Mouse (Mus musculus) limb, embryonic 13.5 days (tissue): ENCODE results near the gene Acan. TPM values are rescaled to one million over a fixed set of nuclear protein-coding genes. Genes with fewer than 3 reads are reported as not detected.

Source experiments
- ATAC-seq: fragments of 200-750 bp; cut with Nextera tagmentation; 2 replicates; pipeline ENCODE4 v1.8.0; 2017; ENCODE audit warnings: low read depth, moderate number of reproducible peaks, moderate TSS enrichment; ENCODE audit not compliant: low FRiP score
- H3K27ac ChIP-seq: fragments of 300-500 bp; sonication (generic); 2 replicates; pipeline ENCODE4 v1.5.1; 2015; ENCODE audit warnings: inconsistent platforms, mild to moderate bottlenecking, moderate library complexity
- H3K27me3 ChIP-seq: fragments of 300-500 bp; sonication (generic); 2 replicates; pipeline ENCODE4 v1.6.1; 2015; ENCODE audit warnings: mild to moderate bottlenecking, inconsistent platforms
- H3K36me3 ChIP-seq: fragments of 300-500 bp; sonication (generic); 2 replicates; pipeline ENCODE4 v1.6.1; 2015; ENCODE audit warnings: inconsistent platforms, mild to moderate bottlenecking, moderate library complexity
- H3K4me1 ChIP-seq: fragments of 300-500 bp; sonication (generic); 2 replicates; pipeline ENCODE4 v1.6.1; 2015; ENCODE audit warnings: inconsistent platforms
- H3K4me2 ChIP-seq: fragments of 300-500 bp; sonication (generic); replicated peaks from 2 replicates; pipeline ENCODE4 v1.6.1; 2015; ENCODE audit warnings: inconsistent platforms, mild to moderate bottlenecking, moderate library complexity
- H3K4me3 ChIP-seq: fragments of 300-500 bp; sonication (generic); 2 replicates; pipeline ENCODE4 v1.5.1; 2015; ENCODE audit warnings: moderate library complexity, mild to moderate bottlenecking, inconsistent platforms
- H3K9ac ChIP-seq: fragments of 300-500 bp; sonication (generic); 2 replicates; pipeline ENCODE4 v1.6.1; 2015; ENCODE audit warnings: mild to moderate bottlenecking, inconsistent platforms
- H3K9me3 ChIP-seq: fragments of 300-500 bp; sonication (generic); 2 replicates; pipeline ENCODE4 v1.6.1; 2016; ENCODE audit warnings: inconsistent platforms
- WGBS: fragments of 180-500 bp; shearing (Covaris S2); methylation state at CpG from one replicate; pipeline ENCODE4 v1.1.7; 2015; 5-methylcytosine and 5-hydroxymethylcytosine counted together
- polyA plus RNA-seq: library from polyadenylated mRNA; unstranded; fragments of >200 nt; fragmentation: Nextera tagmentation; extraction: Ambion mirVana; gene quantifications from 2 replicates; pipeline ENCODE4 v1.2.1, GENCODE M21; 2015

Acan gene
- polyA plus RNA-seq, result 35.1 and 41.5 TPM in 2 replicates

DNA sequence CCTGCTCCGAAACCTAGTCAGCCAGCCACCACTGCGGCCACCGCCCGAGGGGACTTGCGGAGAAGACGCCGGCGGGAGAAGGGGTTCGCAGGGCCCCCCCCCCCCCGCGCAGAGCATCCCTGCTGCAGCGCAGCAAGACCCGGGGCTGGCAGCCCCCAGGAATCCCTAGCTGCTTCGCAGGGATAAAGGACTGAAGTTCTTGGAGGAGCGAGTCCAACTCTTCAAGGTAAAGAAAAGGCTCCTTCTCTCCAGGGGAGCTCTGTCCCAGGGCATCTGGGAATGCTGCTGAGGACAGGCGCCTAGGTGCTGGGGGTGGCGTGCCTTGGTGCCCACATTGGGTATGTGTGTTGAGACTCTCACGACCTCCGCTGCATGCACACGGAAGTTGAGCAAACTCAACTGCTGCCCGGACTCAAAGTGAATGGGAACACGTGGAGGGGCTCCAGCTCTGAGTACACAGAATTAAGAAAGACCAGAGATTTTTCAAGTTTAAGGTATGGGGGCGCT lies at the start of gene Acan:
TSS of gene Acan (plus strand) at position 101 of the 507 bp plus-strand sequence.
- Histone ChIP-seq H3K4me2 (peak within 1 kb of the TSS; percentile 94), H3K9ac (peak within 1 kb of the TSS; percentile 77), H3K4me1 (peaks cover 15% of the 10 kb centered on the region), H3K36me3 (no peaks in the 10 kb centered on the region), H3K27me3 (peaks cover 81% of the 10 kb centered on the region), H3K9me3 (no peaks in the 10 kb centered on the region), H3K4me3 (peak within 1 kb of the TSS; percentile 56), H3K27ac (peak within 1 kb of the TSS; percentile 69; the same call in 1 of the 2 replicates)
- WGBS, result under 1% methylated on average over 22 of the region's 23 CpGs
- no peak; the same call in 1 of the 2 replicates for ATAC-seq

DNA sequence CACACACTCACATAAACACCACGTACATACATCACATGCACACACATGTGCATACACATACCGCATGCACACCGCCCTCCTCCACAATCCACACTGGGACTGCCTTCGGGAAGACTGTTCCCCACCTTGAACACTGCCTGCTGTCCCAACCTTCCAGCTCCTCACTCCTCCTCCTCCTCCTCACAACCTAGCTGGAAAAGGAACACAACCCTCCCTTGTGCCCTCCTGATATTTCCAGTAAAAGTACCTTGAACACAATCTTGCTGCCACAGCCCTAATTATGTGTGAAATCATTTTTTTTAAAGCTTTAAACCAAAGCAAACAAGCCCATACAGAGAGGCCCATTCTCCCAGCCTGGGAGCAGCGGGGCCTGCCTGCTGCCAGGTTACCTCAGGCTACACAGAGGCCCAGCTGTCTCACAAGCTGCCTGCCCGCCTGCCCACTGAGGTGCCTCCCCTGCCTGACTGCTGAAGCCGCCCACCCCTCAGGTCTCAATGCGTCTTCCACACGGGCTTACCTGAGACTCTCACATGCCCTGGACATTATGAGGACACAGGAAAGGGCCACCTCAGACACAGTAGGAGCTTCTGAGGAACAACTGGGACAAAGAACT lies 31.9 kb upstream of the Acan start:
- peak overlapping the region; percentile 76 for H3K27ac ChIP-seq

DNA sequence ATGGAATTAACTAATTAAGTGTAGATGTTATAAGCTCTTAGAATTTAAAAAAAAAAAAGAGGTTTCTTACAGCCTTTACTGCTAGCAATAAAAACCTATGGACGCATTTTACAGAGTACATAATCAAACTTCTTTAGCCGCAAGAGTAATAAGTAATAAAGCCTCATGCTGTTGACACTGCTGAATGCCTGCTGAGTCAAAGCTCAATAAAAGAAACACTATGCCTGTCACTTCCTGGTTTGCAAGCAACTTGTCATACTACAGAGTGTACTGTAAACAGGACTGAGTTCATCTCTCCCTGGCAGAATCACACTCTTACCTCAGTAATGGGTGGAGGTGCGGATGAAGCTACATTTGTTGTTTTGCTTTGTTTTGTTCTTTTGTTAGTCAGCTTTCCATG lies 24.1 kb upstream of the Acan start:
- Histone ChIP-seq H3K4me1 (0 out of 2 replicates have a peak, but pooled peaks cover 4% of the 10 kb centered on the region), H3K27ac (no peak overlapping the region), H3K9ac (no peak overlapping the region), H3K36me3 (no peaks in the 10 kb centered on the region), H3K4me2 (no peak overlapping the region), H3K4me3 (no peak overlapping the region), H3K9me3 (no peaks in the 10 kb centered on the region), H3K27me3 (no peaks in the 10 kb centered on the region)
- 54% methylated on average over 3 of the region's 3 CpGs for WGBS
- no peak for ATAC-seq

More for the DNA sequence above, 31.9 kb upstream of the Acan start:
- 0 out of 2 replicates have a peak, but pooled peaks cover 9% of the 10 kb centered on the region for H3K4me1 ChIP-seq
- ATAC-seq, result peak; percentile 90
- no peak overlapping the region for H3K4me2 ChIP-seq
- no peaks in the 10 kb centered on the region for H3K36me3 ChIP-seq
- WGBS, result 58% methylated on average over 9 of the region's 9 CpGs
- H3K4me3 ChIP-seq, result no peak overlapping the region
- H3K9ac ChIP-seq, result no peak overlapping the region
- no peaks in the 10 kb centered on the region for H3K27me3 ChIP-seq
- H3K9me3 ChIP-seq, result no peaks in the 10 kb centered on the region

DNA sequence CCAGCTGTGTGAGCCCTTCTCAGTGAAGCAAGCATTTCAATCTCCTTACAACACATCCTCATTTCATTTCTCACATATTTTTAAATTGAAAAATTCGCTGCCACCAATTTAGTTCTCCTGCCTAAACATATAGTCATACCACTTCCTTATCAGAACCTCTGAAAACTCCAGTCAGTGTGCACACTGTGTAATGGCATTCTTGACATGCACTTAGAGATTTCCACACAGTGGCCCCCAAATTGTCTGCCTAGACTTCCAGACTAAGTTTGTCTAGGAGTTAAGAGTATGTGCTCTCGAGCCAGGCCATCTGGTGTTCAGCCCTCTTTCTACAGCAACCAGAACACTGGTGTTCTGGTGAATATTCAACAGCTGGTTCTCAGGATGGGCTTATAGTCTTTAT lies 19.5 kb upstream of the Acan start:
- no peak overlapping the region for H3K9ac ChIP-seq
- no peaks in the 10 kb centered on the region for H3K27me3 ChIP-seq
- no peak overlapping the region for H3K4me3 ChIP-seq
- no peak overlapping the region for H3K4me2 ChIP-seq
- ATAC-seq, result no peak
- no peaks in the 10 kb centered on the region for H3K4me1 ChIP-seq
- 72% methylated on average over 2 of the region's 2 CpGs for WGBS
- H3K36me3 ChIP-seq, result no peaks in the 10 kb centered on the region
- no peaks in the 10 kb centered on the region for H3K9me3 ChIP-seq
- H3K27ac ChIP-seq, result no peak overlapping the region

DNA sequence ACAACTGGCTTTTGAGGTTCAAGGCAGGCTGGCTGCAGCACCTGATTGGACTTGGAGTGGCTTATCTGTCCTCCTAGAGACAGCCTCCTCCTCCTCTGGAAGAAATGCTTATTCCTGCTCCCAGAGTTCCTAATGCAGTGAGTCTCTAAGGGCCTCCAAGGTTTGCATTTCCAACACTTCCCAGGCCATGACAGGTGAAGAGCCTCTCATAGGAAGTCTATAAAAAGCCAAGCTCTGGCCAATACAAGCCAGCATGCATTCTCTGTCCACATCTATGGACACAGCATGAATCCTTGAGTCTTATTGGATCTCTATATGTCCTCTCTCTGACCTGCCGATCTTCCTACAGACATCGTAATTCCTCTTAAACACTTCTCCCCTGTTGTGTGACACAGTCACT lies 18.8 kb upstream of the Acan start:
- Histone ChIP-seq H3K4me1 (no peaks in the 10 kb centered on the region), H3K27ac (no peak overlapping the region), H3K4me2 (no peak overlapping the region), H3K27me3 (no peaks in the 10 kb centered on the region), H3K4me3 (no peak overlapping the region), H3K36me3 (no peaks in the 10 kb centered on the region), H3K9me3 (0 out of 2 replicates have a peak, but pooled peaks cover 4% of the 10 kb centered on the region), H3K9ac (no peak overlapping the region)
- WGBS, result 93% methylated on average over 2 of the region's 2 CpGs
- ATAC-seq, result no peak

DNA sequence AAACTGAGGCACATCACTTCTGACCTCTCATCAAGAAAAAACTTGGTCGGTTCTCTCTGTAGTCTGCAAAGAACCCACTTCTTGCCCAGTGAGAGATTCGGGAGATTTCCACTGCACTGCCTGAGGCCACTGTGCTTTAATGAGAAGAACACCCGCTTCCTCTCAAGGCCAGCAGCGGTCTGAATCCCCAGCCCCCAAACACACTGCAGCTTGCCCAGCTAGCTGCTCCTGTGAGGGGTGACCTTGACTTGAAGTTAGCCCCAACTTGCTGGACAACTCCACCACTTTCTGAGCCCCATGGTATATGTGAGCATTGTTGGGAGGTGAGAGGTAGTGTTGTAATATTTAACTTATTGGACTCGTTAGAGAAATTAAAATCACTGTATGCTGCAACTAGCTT lies 1.2 kb upstream of the Acan start:
- H3K9ac ChIP-seq, result no peak overlapping the region
- WGBS, result 13% methylated on average over 5 of the region's 5 CpGs

DNA sequence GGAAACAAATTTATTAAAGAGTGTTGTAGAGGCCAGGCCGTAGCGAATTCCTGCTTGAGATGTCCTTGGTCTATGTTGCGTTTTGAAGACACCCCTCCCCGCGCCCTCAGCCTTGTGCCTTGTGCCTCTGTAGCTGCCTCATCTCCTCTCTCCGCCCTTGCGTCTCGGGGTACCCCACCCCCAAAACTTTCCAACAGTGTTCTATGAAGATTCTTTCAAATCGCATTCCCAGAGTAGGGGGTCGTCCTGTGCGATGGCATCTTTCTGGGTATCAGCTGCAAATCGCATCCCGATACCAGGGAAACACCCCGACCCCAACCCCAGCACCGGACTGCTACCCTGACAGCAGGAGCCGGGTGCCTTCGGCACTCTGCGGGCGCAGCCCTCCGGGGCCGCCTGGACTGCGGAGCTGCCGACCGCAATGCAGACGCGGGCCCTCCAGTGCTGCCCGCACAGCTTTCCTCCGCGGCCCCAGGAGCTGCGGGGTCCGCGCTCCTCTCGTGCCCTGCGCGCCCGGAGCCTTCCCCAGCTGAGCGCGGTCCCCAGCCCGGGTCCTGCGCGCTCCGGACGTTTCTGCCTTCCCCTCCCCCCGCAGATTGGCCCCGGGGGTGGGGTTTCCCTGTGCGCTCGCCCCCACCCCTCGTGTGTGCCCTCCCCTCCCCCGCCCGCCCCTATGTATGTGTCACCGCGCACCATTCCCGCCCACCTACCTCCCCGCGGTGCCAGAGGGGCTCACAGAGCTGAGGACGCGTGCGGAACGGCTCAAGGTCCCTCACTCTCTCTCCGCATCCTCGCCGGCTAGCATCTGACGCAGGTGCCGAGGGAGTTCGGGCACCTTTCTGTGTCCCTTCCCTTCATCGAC lies 531 bp upstream of the Acan start:
- H3K4me2 ChIP-seq, result peak overlapping the region; percentile 94
- no peaks in the 10 kb centered on the region for H3K36me3 ChIP-seq
- no peaks in the 10 kb centered on the region for H3K9me3 ChIP-seq
- peak overlapping the region; percentile 69; the same call in 1 of the 2 replicates for H3K27ac ChIP-seq
- ATAC-seq, result peak; percentile 66
- WGBS, result 2% methylated on average over 48 of the region's 66 CpGs
- peaks cover 79% of the 10 kb centered on the region for H3K27me3 ChIP-seq
- peak overlapping the region; percentile 56 for H3K4me3 ChIP-seq
- peak overlapping the region; percentile 77 for H3K9ac ChIP-seq
- peaks cover 15% of the 10 kb centered on the region for H3K4me1 ChIP-seq

More for the DNA sequence above, 1.2 kb upstream of the Acan start:
- Histone ChIP-seq H3K27ac (no peak overlapping the region), H3K9me3 (no peaks in the 10 kb centered on the region), H3K36me3 (no peaks in the 10 kb centered on the region), H3K4me2 (peak overlapping the region; percentile 94), H3K4me3 (peak overlapping the region; percentile 56), H3K4me1 (peaks cover 15% of the 10 kb centered on the region), H3K27me3 (peaks cover 76% of the 10 kb centered on the region)
- ATAC-seq, result no peak

DNA sequence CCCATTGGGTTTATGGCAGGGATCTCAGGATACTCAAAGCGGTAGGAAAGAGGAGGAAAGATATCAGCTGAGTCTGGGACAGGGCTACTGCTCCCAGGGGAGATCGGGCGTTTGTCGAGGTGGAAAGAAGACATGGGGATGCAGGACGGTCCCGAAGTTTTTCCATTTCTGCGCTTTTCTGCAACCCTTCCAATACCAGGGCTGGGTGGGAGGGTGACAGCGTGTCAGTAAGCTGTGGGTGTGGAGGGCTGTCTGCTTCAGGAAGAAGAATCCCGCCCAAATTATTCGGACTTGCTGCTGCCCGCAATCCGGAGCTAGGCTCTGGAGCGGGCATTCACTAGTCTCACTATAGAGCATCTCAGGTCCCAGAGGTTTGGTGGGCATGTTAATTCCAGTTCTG lies 828 bp downstream of the Acan start:
- H3K27ac ChIP-seq, result no peak overlapping the region
- H3K4me3 ChIP-seq, result peak overlapping the region; percentile 56
- peak overlapping the region; percentile 94 for H3K4me2 ChIP-seq
- H3K9me3 ChIP-seq, result no peaks in the 10 kb centered on the region
- H3K36me3 ChIP-seq, result no peaks in the 10 kb centered on the region
- peaks cover 81% of the 10 kb centered on the region for H3K27me3 ChIP-seq
- no peak for ATAC-seq
- peaks cover 15% of the 10 kb centered on the region for H3K4me1 ChIP-seq
- WGBS, result 11% methylated on average over 13 of the region's 13 CpGs
- peak overlapping the region; percentile 77 for H3K9ac ChIP-seq

DNA sequence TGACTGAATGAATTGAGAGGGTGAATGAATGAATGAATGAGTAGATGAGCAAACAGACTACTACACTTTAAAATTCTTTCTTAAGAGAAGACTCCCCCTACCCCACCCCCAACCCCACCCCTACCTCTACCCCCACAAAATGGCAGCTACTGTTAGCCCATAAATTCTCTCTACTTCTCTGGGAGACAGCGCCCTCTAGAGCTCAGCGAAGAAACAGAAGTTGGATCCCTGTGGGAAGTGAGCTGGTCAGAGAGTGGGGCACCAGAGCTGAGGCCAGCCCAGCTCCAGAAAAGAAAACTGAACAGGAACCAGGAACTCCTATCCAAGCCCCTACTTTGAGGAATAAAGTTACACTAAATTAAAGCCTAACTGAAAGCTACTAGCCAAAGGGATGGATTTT lies 5.3 kb downstream of the Acan start:
- no peak overlapping the region for H3K4me2 ChIP-seq
- no peaks in the 10 kb centered on the region for H3K36me3 ChIP-seq
- peaks cover under 1% of the 10 kb centered on the region for H3K4me1 ChIP-seq
- no peak overlapping the region for H3K27ac ChIP-seq
- H3K4me3 ChIP-seq, result no peak overlapping the region
- H3K27me3 ChIP-seq, result peaks cover 39% of the 10 kb centered on the region
- ATAC-seq, result no peak
- H3K9ac ChIP-seq, result no peak overlapping the region
- 20% methylated on average over 2 of the region's 2 CpGs for WGBS
- no peaks in the 10 kb centered on the region for H3K9me3 ChIP-seq

DNA sequence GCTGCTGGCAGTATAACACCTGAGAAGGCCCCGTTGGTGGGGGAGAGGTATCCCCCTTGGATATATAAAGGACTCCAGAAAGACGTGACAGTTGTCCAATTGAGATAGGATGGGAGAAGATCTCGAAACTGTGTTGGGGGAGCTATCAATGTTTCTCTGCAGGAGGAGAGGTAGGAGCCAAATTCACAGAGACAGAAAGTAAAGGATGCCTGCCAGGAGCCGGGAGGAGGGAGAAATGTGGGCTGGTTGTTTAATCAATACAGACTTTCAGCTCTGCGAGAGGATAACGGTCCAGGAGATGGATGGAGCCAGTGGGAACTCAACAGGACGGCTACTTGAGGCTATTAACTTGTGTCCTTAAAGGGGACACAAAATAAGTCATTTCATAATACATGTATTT lies 14.2 kb downstream of the Acan start:
- H3K9me3 ChIP-seq, result no peaks in the 10 kb centered on the region
- H3K9ac ChIP-seq, result no peak overlapping the region
- 63% methylated on average over 7 of the region's 7 CpGs for WGBS
- no peaks in the 10 kb centered on the region for H3K4me1 ChIP-seq
- no peak for ATAC-seq
- no peak overlapping the region for H3K4me2 ChIP-seq
- H3K27me3 ChIP-seq, result no peaks in the 10 kb centered on the region
- H3K4me3 ChIP-seq, result no peak overlapping the region
- no peak overlapping the region for H3K27ac ChIP-seq
- no peaks in the 10 kb centered on the region for H3K36me3 ChIP-seq

DNA sequence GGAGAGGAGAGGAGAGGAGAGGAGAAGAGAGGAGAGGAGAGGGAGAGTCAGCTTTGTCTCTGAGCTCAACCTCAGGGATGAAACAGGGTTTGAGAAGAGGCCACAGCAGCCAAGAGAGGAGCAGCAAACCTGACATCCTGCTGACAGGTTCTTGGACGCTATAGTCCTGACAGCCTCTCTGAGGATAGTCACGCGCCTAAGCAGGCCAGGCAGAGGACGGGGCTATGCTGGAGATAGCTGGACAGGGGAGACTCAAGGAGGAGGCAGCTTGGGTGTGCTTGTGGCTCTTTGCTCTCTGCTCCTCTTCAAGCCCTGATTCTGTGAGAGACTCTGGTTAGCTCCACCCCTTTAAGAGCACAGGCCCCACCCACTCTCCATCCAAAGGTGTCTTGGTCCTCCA lies 14.9 kb downstream of the Acan start:
- no peak for ATAC-seq
- WGBS, result 57% methylated on average over 4 of the region's 4 CpGs
- H3K4me2 ChIP-seq, result no peak overlapping the region
- no peaks in the 10 kb centered on the region for H3K9me3 ChIP-seq
- no peaks in the 10 kb centered on the region for H3K4me1 ChIP-seq
- no peaks in the 10 kb centered on the region for H3K27me3 ChIP-seq
- no peak overlapping the region for H3K4me3 ChIP-seq
- no peak overlapping the region for H3K9ac ChIP-seq
- H3K27ac ChIP-seq, result no peak overlapping the region
- no peaks in the 10 kb centered on the region for H3K36me3 ChIP-seq

DNA sequence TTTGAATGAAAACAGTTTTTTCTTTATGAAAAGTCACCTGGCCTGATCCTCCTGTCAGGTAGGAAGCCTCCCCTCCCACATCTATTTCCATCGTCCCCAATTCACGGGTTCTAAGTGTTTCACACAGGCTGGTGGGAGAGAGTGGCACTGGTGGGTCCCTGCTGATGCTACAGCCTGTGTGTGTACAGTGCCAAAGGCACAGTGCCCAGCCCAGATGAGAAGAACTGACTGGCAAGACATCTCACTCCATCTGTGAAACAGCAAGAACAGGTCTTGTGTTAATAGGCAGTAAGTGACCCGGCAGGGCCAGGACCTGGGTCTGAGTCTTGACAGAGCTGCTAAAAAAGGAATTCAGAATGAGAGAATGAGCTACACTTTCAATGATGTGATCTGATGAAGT lies 25.9 kb downstream of the Acan start:
- H3K4me3 ChIP-seq, result no peak overlapping the region
- H3K9me3 ChIP-seq, result no peaks in the 10 kb centered on the region
- no peak overlapping the region for H3K4me2 ChIP-seq
- H3K27me3 ChIP-seq, result peaks cover 4% of the 10 kb centered on the region; the same call in 1 of the 2 replicates
- 54% methylated on average over 3 of the region's 3 CpGs for WGBS
- H3K36me3 ChIP-seq, result no peaks in the 10 kb centered on the region
- no peaks in the 10 kb centered on the region for H3K4me1 ChIP-seq
- H3K27ac ChIP-seq, result no peak overlapping the region
- ATAC-seq, result no peak
- no peak overlapping the region for H3K9ac ChIP-seq
